Mouse (Mus musculus): ENCODE measurements around the gene Fam214b. TPM values are rescaled to one million over a fixed set of nuclear protein-coding genes. Genes with fewer than 3 reads are reported as not detected.
A peak's percentile ranks its signal among the peaks of the same experiment; 100 is the strongest.

Gene Fam214b
- polyA plus RNA-seq, 1 experiment: 77.6 TPM

GRCm38 (mm10) chr4:42999451-43000140 is 46.4 kb downstream of the Fam214b start:
- Histone ChIP-seq H3K4me3 (replicated peaks; ENCODE audit: control insufficient read depth, low read depth, low read length) (peak overlapping the region; percentile 99), H3K27ac (ENCODE audit: control insufficient read depth, insufficient read depth, low read depth, low read length, poor library complexity) (peak overlapping the region; percentile 95), H3K4me1 (ENCODE audit: control insufficient read depth, insufficient read depth, low read length) (no peaks in the 10 kb centered on the region; the same call in 1 of the 2 replicates)
- TF ChIP-seq CTCF (IDR thresholded peaks at IDR 0.05; ENCODE audit: control insufficient read depth, insufficient read depth, low read length): no peak; the same call in 1 of the 2 replicates
- peak; percentile 47; the same call in 1 of the 2 replicates for TF ChIP-seq POLR2A (IDR thresholded peaks at IDR 0.05; ENCODE audit: borderline replicate concordance, control insufficient read depth, low read depth, low read length)
- 1% methylated on average over 51 of the region's 51 CpGs for WGBS

- Histone ChIP-seq H3K4me3 (replicated peaks; ENCODE audit: control insufficient read depth, low read depth, low read length) (no peak overlapping the region), H3K27ac (ENCODE audit: control insufficient read depth, insufficient read depth, low read depth, low read length, poor library complexity) (no peak overlapping the region), H3K4me1 (ENCODE audit: control insufficient read depth, insufficient read depth, low read length) (no peaks in the 10 kb centered on the region; the same call in 1 of the 2 replicates)
- TF ChIP-seq CTCF (IDR thresholded peaks at IDR 0.05; ENCODE audit: control insufficient read depth, insufficient read depth, low read length): no peak
- TF ChIP-seq POLR2A (IDR thresholded peaks at IDR 0.05; ENCODE audit: borderline replicate concordance, control insufficient read depth, low read depth, low read length): no peak
- WGBS: 34% methylated on average over 2 of the region's 2 CpGs
These were observed 48.0 kb downstream of the Fam214b start for GRCm38 (mm10) chr4:42998022-42998421.

DNA sequence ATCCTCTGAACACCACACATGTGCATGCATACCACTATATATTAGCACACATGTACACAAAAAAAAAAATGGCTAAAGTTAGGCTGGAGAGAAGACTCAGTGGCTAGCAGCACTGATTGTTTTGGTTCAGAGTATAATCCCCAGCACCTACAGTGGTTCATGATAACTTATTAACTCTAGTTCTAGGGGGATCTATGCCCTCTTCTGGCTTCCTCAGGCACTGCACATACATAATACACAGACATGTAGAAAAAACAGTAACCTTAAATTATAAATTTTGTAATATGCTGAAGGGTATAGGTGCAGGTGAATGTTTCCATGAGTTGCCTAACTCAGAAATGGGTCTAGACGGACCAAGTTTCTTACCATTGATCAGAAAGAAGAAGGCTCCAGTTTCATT is 57.7 kb downstream of the Fam214b start:
- WGBS: 81% methylated on average over 1 of the region's 1 CpGs
- Histone ChIP-seq H3K4me1 (ENCODE audit: control insufficient read depth, insufficient read depth, low read length) (no peaks in the 10 kb centered on the region), H3K27ac (ENCODE audit: control insufficient read depth, insufficient read depth, low read depth, low read length, poor library complexity) (no peak overlapping the region), H3K4me3 (replicated peaks; ENCODE audit: control insufficient read depth, low read depth, low read length) (no peak overlapping the region)
- TF ChIP-seq POLR2A (IDR thresholded peaks at IDR 0.05; ENCODE audit: borderline replicate concordance, control insufficient read depth, low read depth, low read length) (no peak), CTCF (IDR thresholded peaks at IDR 0.05; ENCODE audit: control insufficient read depth, insufficient read depth, low read length) (no peak)

Other genes with a start within 250 kb of the Fam214b start
- gene Fam205a1, start 192.3 kb downstream of the Fam214b start, polyA plus RNA-seq (2011; ENCODE audit: insufficient read depth, insufficient read length, low replicate concordance, missing spikeins): 0.45 and 0.84 TPM in 2 replicates
- not detected in 2 replicates for gene Gm12394, start 189.4 kb downstream of the Fam214b start, polyA plus RNA-seq (2011; ENCODE audit: insufficient read depth, insufficient read length, low replicate concordance, missing spikeins)
- not detected in 2 replicates for gene Fam205c, start 172.0 kb downstream of the Fam214b start, polyA plus RNA-seq (2011; ENCODE audit: insufficient read depth, insufficient read length, low replicate concordance, missing spikeins)
- not detected in 2 replicates for gene Phf24, start 129.6 kb downstream of the Fam214b start, polyA plus RNA-seq (2011; ENCODE audit: insufficient read depth, insufficient read length, low replicate concordance, missing spikeins)
- 2.1 and 2.8 TPM in 2 replicates for gene Dnajb5, start 96.4 kb downstream of the Fam214b start, polyA plus RNA-seq (2011; ENCODE audit: insufficient read depth, insufficient read length, low replicate concordance, missing spikeins)
- gene 1700022I11Rik, start 76.6 kb downstream of the Fam214b start, polyA plus RNA-seq (2011; ENCODE audit: insufficient read depth, insufficient read length, low replicate concordance, missing spikeins): not detected in 2 replicates
- 57.6 and 93.9 TPM in 2 replicates for gene Vcp, start 45.7 kb downstream of the Fam214b start, polyA plus RNA-seq (2011; ENCODE audit: insufficient read depth, insufficient read length, low replicate concordance, missing spikeins)
- 12.8 and 19.0 TPM in 2 replicates for gene Fancg, start 35.7 kb downstream of the Fam214b start, polyA plus RNA-seq (2011; ENCODE audit: insufficient read depth, insufficient read length, low replicate concordance, missing spikeins)
- gene Pigo, start 20.4 kb downstream of the Fam214b start, polyA plus RNA-seq (2011; ENCODE audit: insufficient read depth, insufficient read length, low replicate concordance, missing spikeins): 14.7 and 23.6 TPM in 2 replicates
- gene Stoml2, start 14.5 kb downstream of the Fam214b start, polyA plus RNA-seq (2011; ENCODE audit: insufficient read depth, insufficient read length, low replicate concordance, missing spikeins): 40.9 and 48.4 TPM in 2 replicates
- 0.61 and 3.8 TPM in 2 replicates for gene Unc13b, start 12.7 kb upstream of the Fam214b start, polyA plus RNA-seq (2011; ENCODE audit: insufficient read depth, insufficient read length, low replicate concordance, missing spikeins)
- gene Atp8b5, start 220.9 kb upstream of the Fam214b start, polyA plus RNA-seq (2011; ENCODE audit: insufficient read depth, insufficient read length, low replicate concordance, missing spikeins): not detected in 2 replicates